Mouse (Mus musculus) forebrain, embryonic 14.5 days (tissue): Measurements from ENCODE around the gene 2610318N02Rik. TPM values are rescaled to one million over a fixed set of nuclear protein-coding genes. Genes with fewer than 3 reads are reported as not detected.

Experiments used
- ATAC-seq: fragments of 200-750 bp; cut with Nextera tagmentation; 2 replicates; pipeline ENCODE4 v1.8.0; 2017; ENCODE audit warnings: mild to moderate bottlenecking, moderate library complexity
- DNase-seq: peaks from one replicate; pipeline ENCODE4 v3.0.0-alpha.2; 2015; ENCODE audit warnings: low spot score
- H3K27ac ChIP-seq: fragments of 300-500 bp; sonication (generic); 2 replicates; pipeline ENCODE4 v1.5.1; 2014; ENCODE audit warnings: low read depth, mild to moderate bottlenecking, control low read depth, low read length, moderate library complexity
- H3K27me3 ChIP-seq: fragments of 300-500 bp; sonication (generic); replicated peaks from 2 replicates; pipeline ENCODE4 v1.6.1; 2014; ENCODE audit warnings: low read length, control low read depth, mixed read lengths; ENCODE audit not compliant: control insufficient read depth, insufficient read depth
- H3K36me3 ChIP-seq: fragments of 300-500 bp; sonication (generic); 2 replicates; pipeline ENCODE4 v1.6.1; 2014; ENCODE audit warnings: low read length, control low read depth; ENCODE audit not compliant: control insufficient read depth, insufficient read depth
- H3K4me1 ChIP-seq: fragments of 300-500 bp; sonication (generic); 2 replicates; pipeline ENCODE4 v1.6.1; 2014; ENCODE audit warnings: antibody characterized with exemption, low read length, control low read depth; ENCODE audit not compliant: control insufficient read depth, insufficient read depth
- H3K4me2 ChIP-seq: fragments of 300-500 bp; sonication (generic); 2 replicates; pipeline ENCODE4 v1.6.1; 2014; ENCODE audit warnings: mild to moderate bottlenecking, control low read depth, low read length
- H3K4me3 ChIP-seq: fragments of 300-500 bp; sonication (generic); 2 replicates; pipeline ENCODE4 v1.5.1; 2014; ENCODE audit warnings: low read depth, low read length, control low read depth
- H3K9ac ChIP-seq: fragments of 300-500 bp; sonication (generic); 2 replicates; pipeline ENCODE4 v1.6.1; 2014; ENCODE audit warnings: mild to moderate bottlenecking, low read length, control low read depth, moderate library complexity
- H3K9me3 ChIP-seq: fragments of 300-500 bp; sonication (generic); replicated peaks from 2 replicates; pipeline ENCODE4 v1.6.1; 2016; ENCODE audit warnings: low read length, control low read depth, mixed read lengths; ENCODE audit not compliant: control insufficient read depth
- WGBS: fragments of 180-500 bp; shearing (Covaris S2); extraction: QIAGEN DNeasy Blood & Tissue Kit; methylation state at CpG from one replicate; pipeline ENCODE4 v1.1.7; 2014; 5-methylcytosine and 5-hydroxymethylcytosine counted together
- polyA plus RNA-seq: library from polyadenylated mRNA; unstranded; fragments of >200 nt; fragmentation: Nextera tagmentation; extraction: Ambion mirVana; gene quantifications from 2 replicates; pipeline ENCODE4 v1.2.1, GENCODE M21; 2014

Gene 2610318N02Rik
- polyA plus RNA-seq, 1 experiment from 2014 or later: 27.6 TPM

DNA sequence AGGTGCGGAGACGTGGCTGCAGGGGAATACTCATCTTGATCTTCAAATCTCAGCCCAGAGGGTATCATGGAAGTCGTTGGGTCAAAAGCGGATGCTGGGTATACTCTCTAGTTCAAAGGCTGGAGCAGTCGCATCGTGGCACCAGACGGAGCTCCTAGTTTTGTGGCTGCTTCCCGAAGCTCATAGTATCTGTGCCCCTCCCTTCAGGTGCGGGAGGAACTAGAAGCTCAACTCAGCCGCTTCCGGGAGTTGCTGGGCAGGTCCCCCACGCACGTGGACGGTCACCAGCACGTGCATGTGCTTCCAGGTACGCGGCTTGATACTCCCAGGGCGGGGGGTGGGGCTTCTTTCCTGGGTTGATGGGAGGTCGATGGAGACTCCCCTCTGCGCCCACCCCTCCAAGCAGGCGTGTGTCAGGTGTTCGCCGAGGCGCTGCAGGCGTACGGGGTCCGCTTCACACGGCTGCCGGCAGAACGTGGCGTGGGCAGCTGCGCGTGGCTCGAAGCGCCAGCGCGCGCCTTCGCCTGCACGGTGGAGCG lies 22.5 kb upstream of the 2610318N02Rik start:
- H3K9ac ChIP-seq: peak overlapping the region; percentile 65

DNA sequence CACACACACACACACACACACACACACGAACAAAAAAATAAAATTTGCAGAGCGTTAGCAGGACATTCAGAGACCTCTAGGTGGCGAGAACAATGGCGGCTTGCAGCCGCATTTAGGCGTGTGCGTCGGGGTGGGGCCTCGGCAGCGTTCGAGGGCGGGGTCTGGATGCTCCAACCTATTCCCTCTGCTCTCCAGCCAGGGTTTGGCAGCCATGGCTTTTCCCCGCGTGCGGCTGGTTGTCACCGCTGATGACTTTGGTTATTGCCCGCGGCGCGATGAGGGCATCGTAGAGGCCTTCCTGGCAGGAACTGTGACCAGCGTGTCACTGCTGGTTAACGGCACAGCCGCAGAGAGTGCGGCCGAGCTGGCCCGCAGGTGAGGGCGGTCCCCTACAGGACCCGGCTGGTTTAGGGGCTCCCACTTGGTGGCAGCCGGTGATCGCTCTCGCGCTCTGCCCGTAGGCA lies 21.8 kb upstream of the 2610318N02Rik start, which contains the start of gene Ccdc116:
Gene Ccdc116 (minus strand): TSS at position 458 of the 464 bp plus-strand sequence.
- Histone ChIP-seq H3K27ac (no peak within 1 kb of the TSS), H3K4me3 (peak within 1 kb of the TSS; percentile 59), H3K4me1 (peaks cover 3% of the 10 kb centered on the region; the same call in 1 of the 2 replicates), H3K4me2 (peak within 1 kb of the TSS; percentile 95), H3K9ac (peak within 1 kb of the TSS; percentile 65), H3K9me3 (no peaks in the 10 kb centered on the region), H3K36me3 (peaks cover 9% of the 10 kb centered on the region; the same call in 1 of the 2 replicates), H3K27me3 (0 out of 2 replicates have a peak, but pooled peaks cover 7% of the 10 kb centered on the region)
- under 1% methylated on average over 32 of the region's 34 CpGs for WGBS
- ATAC-seq (peak; percentile 91), DNase-seq (peak; percentile 95)

More for the DNA sequence above, 22.5 kb upstream of the 2610318N02Rik start:
- Histone ChIP-seq H3K9me3 (no peaks in the 10 kb centered on the region), H3K4me3 (peak overlapping the region; percentile 59), H3K4me2 (peak overlapping the region; percentile 95), H3K4me1 (peaks cover 3% of the 10 kb centered on the region; the same call in 1 of the 2 replicates), H3K27me3 (0 out of 2 replicates have a peak, but pooled peaks cover 7% of the 10 kb centered on the region), H3K27ac (no peak overlapping the region), H3K36me3 (peaks cover 15% of the 10 kb centered on the region)
- peak; percentile 40 for ATAC-seq
- WGBS: 1% methylated on average over 41 of the region's 41 CpGs
- DNase-seq: peak; percentile 34

DNA sequence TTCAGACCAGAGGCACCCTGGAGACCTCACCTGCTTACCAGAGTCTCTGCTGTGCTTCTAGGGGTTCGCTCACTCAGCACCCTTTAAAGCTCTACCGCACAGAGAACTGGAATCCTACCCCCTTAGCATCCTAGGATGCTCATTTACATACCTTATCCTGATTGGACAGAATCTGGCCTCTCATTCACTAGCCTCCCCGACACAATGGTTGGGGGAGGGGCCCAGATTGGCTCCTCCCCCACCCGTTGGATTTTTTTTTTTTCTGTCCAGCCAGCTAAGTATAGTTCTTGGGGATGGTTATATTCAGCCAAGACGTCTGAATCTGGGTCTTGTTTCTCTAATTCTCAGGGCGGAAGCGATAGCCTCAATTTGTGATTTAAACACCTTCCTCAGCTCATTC lies 19.4 kb upstream of the 2610318N02Rik start, which contains the start of gene Ydjc:
Gene Ydjc (plus strand): TSS at position 283 of the 400 bp plus-strand sequence.
- Histone ChIP-seq H3K27ac (no peak within 1 kb of the TSS), H3K36me3 (no peaks in the 10 kb centered on the region), H3K27me3 (0 out of 2 replicates have a peak, but pooled peaks cover 7% of the 10 kb centered on the region), H3K9ac (no peak within 1 kb of the TSS), H3K4me1 (peaks cover 3% of the 10 kb centered on the region; the same call in 1 of the 2 replicates), H3K4me2 (no peak within 1 kb of the TSS), H3K4me3 (no peak within 1 kb of the TSS), H3K9me3 (no peaks in the 10 kb centered on the region)
- 18% methylated on average over 7 of the region's 7 CpGs for WGBS
- DNase-seq: peak; percentile 16
- ATAC-seq: no peak

DNA sequence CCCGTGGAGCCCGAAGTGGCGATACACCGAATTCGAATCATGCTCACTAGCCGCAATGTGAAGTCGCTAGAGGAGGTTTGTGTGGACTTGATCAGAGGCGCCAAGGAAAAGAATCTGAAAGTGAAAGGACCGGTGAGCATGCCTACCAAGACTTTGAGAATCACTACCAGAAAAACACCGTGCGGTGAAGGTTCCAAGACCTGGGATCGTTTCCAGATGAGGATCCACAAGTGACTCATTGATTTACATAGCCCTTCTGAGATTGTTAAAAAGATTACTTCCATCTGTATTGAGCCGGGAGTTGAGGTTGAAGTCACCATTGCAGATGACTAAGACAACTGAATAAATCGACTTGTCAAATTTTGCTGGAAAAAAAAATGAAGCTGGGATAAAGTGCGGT lies 12.4 kb upstream of the 2610318N02Rik start:
- Histone ChIP-seq H3K4me3 (no peak overlapping the region), H3K9me3 (no peaks in the 10 kb centered on the region), H3K27me3 (no peaks in the 10 kb centered on the region), H3K9ac (no peak overlapping the region), H3K27ac (no peak overlapping the region), H3K4me1 (0 out of 2 replicates have a peak, but pooled peaks cover 5% of the 10 kb centered on the region), H3K4me2 (no peak overlapping the region), H3K36me3 (no peaks in the 10 kb centered on the region)
- WGBS: 89% methylated on average over 15 of the region's 15 CpGs
- no peak for DNase-seq
- ATAC-seq: no peak

DNA sequence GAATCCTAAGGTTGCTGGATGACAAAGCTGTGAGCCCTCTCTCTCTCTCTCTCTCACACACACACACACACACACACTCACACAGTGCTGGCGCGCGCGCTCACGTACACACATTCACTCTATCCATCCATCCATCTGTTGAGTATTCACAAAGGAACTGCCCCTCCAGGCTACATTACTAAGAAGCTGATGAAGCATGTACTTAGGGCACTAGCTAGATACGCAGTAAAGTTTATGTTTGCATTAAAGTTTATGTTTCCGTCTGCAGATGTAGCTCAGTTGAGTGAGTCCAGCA lies 7.9 kb upstream of the 2610318N02Rik start:
- Histone ChIP-seq H3K4me1 (peaks cover 11% of the 10 kb centered on the region), H3K36me3 (0 out of 2 replicates have a peak, but pooled peaks cover 2% of the 10 kb centered on the region), H3K4me3 (peak overlapping the region; percentile 61), H3K4me2 (peak overlapping the region; percentile 96), H3K9me3 (no peaks in the 10 kb centered on the region), H3K9ac (peak overlapping the region; percentile 44), H3K27me3 (no peaks in the 10 kb centered on the region), H3K27ac (no peak overlapping the region)
- WGBS: 27% methylated on average over 7 of the region's 7 CpGs
- peak; percentile 11 for DNase-seq
- ATAC-seq: 0 out of 2 replicates have a peak, but pooled peaks have one; percentile 16

DNA sequence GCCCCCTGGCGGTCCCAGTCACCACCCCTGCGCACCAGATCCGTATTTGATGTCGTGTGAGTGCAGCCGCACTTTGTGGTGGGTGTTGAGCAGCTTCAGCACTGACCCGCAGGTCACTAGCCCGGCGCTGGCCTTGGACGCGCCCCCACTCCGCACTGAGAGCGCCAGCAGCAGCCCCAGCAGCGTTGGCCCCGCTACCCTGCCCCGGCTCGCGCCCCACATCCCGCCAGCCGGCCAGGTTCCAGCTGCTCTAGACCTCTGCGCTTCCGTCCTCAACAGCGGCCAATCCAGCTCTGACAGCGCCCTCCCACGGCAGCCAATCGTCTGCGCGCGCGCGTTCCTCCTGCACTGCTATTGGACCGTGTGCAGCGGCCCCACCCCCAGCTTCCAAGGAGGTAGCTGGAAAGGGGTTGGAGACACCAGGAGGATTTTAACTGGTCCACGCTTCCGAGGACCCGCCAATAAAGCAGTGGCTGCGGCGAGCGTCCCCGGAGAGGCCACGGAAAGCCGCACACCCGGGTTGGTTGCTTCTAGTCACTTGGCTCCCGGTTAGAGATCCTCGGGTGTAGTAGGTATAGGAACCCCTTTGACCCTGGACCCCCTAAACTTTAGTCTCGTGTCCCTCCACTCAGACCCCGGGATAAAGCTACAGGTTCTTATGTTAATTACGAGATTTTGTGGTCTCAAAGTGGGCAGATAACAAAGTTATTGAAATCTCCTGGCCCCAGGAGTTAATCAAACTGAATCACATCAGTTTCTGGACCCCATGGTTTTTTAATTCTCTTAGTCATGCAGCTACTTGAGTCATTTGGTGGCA lies 7.3 kb upstream of the 2610318N02Rik start, which contains the start of gene Sdf2l1:
Gene Sdf2l1 (minus strand): TSS at position 295 of the 817 bp plus-strand sequence.
- H3K36me3 ChIP-seq: 0 out of 2 replicates have a peak, but pooled peaks cover 2% of the 10 kb centered on the region
- H3K4me1 ChIP-seq: peaks cover 11% of the 10 kb centered on the region
- peak; percentile 98 for DNase-seq
- no peaks in the 10 kb centered on the region for H3K27me3 ChIP-seq
- H3K4me2 ChIP-seq: peak within 1 kb of the TSS; percentile 96
- H3K4me3 ChIP-seq: peak within 1 kb of the TSS; percentile 61
- WGBS: under 1% methylated on average over 47 of the region's 47 CpGs
- peak; percentile 99 for ATAC-seq
- H3K9me3 ChIP-seq: no peaks in the 10 kb centered on the region
- peak within 1 kb of the TSS; percentile 45; the same call in 1 of the 2 replicates for H3K27ac ChIP-seq
- peak within 1 kb of the TSS; percentile 64 for H3K9ac ChIP-seq

DNA sequence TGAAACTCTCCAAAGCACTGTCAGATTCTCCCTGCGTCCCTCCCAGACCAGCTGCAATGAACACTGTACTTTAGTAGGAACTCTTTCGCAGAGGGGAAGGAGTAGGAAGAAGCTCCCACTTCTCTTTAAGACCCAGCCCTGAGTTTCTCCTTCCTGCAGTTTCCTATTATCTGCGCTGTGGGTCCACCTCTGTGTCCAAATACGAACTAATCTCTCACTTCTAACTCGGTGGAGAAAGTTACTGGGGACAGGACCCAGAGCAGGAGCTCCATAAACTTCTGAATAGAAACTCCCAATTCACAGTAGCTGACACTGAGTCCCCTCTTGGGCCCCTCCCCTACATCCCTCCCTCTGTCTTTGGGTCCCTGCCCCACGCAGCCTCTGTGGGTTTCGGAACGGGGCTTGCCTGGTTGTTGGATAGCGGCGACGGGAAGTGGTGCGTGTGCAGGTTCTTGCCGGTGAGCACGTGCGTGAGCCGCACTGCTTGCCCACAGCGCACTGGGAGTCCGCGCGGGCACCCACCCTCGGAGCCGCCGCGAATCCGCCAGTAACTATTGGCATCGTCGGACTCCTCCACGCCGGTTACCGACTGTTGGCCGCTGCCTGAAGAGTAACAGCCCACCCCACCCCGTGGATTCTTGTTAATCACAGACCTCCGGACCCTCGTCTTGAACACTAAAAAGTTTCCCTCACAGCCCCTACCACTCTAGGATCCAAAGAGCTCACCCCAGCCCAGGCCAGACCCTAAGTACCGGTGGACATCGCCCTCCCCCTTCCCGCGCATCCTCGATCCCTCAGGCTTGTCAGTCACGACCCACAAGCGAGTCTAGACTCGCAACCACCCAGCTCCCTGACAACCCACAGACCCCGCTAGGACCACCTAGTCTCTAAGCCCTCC lies 6.5 kb upstream of the 2610318N02Rik start:
- 4% methylated on average over 43 of the region's 43 CpGs for WGBS
- Histone ChIP-seq H3K9me3 (no peaks in the 10 kb centered on the region), H3K27ac (peak overlapping the region; percentile 45; the same call in 1 of the 2 replicates), H3K4me2 (peak overlapping the region; percentile 96), H3K27me3 (no peaks in the 10 kb centered on the region), H3K36me3 (0 out of 2 replicates have a peak, but pooled peaks cover 2% of the 10 kb centered on the region), H3K4me1 (peaks cover 11% of the 10 kb centered on the region), H3K9ac (peak overlapping the region; percentile 64), H3K4me3 (peak overlapping the region; percentile 61)
- DNase-seq (peak; percentile 12), ATAC-seq (peak; percentile 3)

DNA sequence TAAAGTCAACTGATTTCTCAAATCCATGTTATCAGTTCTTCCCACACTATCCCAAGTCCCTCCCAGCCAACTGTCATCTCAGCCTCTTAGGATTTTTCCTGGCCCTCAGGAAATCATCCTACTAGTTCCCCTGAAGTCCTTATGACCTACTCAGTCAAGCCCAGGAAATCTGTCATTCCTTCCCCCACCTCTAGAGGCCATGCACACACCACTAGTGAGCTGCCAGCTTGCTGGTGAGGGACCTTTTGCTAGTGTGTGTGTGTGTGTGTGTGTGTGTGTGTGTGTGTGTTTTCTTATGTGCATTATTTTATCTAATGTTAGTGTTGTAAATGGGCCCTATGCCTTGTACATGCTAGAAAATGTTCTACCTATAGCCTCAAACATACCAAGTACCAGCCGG lies 2.3 kb upstream of the 2610318N02Rik start:
- Histone ChIP-seq H3K27ac (no peak overlapping the region), H3K27me3 (no peaks in the 10 kb centered on the region), H3K4me3 (no peak overlapping the region), H3K9ac (no peak overlapping the region), H3K36me3 (0 out of 2 replicates have a peak, but pooled peaks cover 2% of the 10 kb centered on the region), H3K4me2 (no peak overlapping the region), H3K4me1 (peaks cover 25% of the 10 kb centered on the region), H3K9me3 (no peaks in the 10 kb centered on the region)
- DNase-seq (peak; percentile 36), ATAC-seq (no peak)
- WGBS: 89% methylated on average over 1 of the region's 1 CpGs
